Mouse (Mus musculus): ENCODE measurements at regions not wholly inside any gene's neighbourhood (a gene's known extent, or its start where the extent isn't known, plus 50 kb on each side); places are given as distances from the start of the nearest gene placed in this dataset.

DNA sequence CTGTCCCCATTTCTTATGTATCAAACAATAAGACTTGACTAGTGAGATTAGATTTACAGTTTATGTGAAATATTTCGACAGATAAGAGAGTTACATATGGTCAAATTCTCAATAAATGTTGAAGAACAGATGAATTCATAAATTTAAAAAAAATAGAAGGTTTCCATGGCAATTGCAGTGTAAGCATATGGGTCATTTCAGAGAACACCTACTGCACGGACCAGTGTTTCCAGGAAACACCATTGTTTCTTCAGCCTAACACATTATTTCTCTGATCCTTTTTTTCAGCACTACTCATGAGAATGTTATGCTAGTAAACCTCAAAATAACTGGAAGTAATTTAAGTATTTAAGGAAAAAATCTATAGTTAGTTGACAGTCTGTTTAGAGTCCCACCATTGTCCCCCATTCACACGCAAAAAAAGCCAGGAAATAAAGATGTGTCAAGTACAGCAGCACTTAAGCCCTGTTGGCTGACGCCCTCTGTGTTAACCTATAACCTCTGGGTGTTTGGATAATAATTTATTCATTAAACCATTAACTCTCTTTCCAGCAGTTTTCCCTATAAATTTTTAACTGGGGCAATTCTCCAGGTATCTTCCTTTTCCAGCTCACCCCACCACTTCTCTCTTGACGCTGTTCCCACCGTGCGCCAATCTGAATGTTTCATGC is 1160.9 kb upstream of the Adgrl2 start:
- TF ChIP-seq CTCF (IDR thresholded peaks at IDR 0.05; ENCODE audit: insufficient read depth, low read length) (no peak), POLR2A (IDR thresholded peaks at IDR 0.05; ENCODE audit: borderline replicate concordance, extremely low read depth, low read depth, low read length) (no peak)
